Mouse (Mus musculus): ENCODE results near the gene Ush2a. TPM values are rescaled to one million over a fixed set of nuclear protein-coding genes. Genes with fewer than 3 reads are reported as not detected.
A peak's percentile ranks its signal among the peaks of the same experiment; 100 is the strongest.

The Ush2a gene
- total RNA-seq, 1 experiment from 2014 or later: 0.07 TPM

DNA sequence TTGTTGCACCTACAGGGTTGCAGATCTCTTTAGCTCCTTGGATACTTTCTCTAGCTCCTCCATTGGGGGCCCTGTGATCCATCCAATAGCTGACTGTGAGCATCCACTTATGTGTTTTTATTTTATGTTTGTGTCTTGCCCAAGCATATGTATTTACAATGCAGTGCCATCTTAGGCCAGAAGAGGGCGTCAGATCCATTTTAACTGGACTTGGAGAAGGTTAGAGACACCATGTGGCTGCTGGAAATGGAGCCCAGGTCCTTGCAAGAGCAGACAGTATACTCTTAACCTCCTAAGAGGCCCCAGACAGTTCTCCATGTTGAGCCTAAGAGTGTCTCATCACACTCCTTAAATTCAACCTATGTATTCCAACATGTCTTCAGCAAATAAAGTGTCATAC, 281.5 kb downstream of the Ush2a start:
- DNase-seq: no peak

DNA sequence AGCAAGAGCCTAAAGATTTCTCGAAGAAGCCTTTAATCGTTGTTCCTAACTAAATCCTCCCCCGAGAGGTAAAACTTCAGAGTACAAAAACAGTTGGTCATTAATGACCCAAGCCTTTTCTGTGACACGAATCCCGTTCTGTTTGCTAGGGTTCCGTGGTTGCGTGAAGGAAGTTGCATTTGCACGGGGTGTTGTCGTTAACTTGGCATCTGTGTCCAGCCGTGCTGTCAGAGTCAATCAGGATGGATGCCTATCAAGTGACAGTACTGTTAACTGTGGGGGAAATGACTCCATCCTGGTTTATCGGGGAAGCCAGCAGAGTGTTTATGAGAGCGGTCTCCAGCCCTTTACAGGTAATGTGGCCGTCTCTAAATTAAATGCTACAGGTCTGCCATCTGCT, 287.9 kb downstream of the Ush2a start:
- no peak for DNase-seq

DNA sequence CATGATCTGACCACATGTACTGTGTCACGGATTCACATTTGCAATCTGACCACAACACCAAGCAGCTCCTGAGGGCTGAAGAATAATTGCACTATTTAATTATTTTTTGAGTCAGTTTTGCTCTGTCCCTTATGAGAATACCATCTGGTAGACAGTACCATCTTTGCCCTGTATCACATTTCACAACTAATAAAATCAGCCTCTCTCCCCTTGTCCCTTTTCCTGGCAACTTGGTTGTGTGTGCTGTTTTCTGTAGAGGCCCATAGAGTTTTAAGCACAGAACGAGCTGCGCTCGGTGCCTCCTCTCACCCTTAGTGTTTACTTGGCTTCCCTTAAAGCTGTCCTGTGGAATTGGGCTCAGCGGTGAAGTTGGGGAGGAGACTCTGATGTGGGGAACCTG, 290.0 kb downstream of the Ush2a start:
- DNase-seq: no peak

GRCm38 (mm10) chr1:188558911-188559310, 297.1 kb downstream of the Ush2a start:
- DNase-seq: no peak

- DNase-seq: no peak
These were observed 304.4 kb downstream of the Ush2a start for GRCm38 (mm10) chr1:188566229-188566628.

DNA sequence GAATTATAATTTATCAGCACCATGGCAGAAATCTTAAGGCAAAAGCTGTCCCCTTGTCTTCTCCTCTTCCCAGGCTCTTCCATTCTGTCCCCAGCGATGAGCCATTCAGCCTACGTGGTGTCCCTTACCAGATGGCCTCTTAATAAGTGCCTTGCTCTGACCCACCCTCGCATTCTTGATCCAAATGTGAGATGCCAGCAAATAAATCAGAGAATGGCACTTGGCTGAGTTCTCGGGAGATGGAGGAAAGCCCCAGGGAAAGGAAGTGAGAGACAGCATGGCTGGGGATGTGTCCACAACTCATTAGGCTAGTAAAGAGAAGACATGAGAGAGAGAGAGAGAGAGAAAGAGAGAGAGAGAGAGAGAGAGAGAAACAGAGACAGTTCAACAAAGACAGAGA, 305.7 kb downstream of the Ush2a start:
- no peak for DNase-seq

- no peak for DNase-seq
These were observed 306.6 kb downstream of the Ush2a start for GRCm38 (mm10) chr1:188568295-188568961.

DNA sequence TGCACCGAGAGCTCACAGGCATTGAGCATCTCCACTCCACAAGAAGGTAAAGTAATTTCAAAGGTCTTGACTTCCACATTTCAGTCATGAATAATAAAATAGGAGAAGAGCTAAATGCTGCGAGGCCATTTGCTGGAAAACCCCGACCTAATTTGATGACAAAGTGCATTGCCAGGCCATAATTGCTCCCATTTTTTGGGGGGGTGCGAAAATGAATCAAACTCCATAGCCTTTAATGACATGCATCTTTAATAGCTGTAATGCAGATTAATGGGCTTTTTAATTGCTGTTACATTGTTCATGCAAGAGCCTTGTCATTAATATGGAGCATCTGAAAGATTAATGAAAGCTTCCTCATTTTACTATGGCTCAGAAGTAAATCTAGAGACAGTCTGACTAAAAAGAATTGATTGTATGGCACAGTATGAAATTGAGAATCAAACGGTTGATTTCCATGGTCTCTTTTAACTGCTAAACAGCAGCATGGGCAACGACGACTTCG, 314.5 kb downstream of the Ush2a start:
- DNase-seq: no peak

- no peak for DNase-seq
These were observed 315.6 kb downstream of the Ush2a start for GRCm38 (mm10) chr1:188577376-188577775.

GRCm38 (mm10) chr1:188581136-188581535, 319.3 kb downstream of the Ush2a start:
- DNase-seq: no peak

DNA sequence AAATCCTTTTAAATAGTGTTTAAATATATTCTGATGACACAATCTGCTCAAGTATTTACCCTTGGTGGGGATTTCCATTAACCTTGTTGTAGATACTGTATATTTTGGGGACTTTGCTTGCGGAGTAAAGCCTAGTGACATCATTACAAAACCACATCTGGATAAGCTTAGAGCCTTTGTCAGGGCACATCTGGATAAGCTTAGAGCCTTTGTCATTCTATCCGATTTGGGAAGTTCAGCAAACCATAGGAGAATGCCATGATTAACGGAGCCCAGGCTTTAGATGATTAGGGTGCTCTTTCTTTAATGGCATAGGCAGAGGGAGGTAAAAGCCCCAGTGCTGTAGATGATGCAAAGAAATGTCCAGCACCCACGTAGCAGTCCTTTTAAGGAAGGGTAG, 333.4 kb downstream of the Ush2a start:
- DNase-seq: no peak

DNA sequence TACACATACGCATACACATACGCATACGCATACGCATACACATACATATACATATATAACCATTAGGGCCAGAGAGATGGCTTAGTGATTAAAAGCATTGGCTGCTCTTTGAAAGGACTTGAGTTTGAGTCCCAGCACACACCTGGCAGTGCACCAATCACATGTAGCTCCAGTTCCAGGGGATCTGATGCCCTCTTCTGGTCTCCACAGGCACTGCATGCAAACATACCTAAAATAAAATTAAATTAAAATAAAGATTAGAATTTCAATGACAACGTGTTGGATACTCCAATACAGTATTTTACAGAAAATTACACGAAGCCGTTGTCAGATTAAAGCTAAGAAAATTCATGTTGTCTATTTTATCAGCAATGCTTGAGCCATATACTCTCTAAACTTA, 336.2 kb downstream of the Ush2a start:
- no peak for DNase-seq

DNA sequence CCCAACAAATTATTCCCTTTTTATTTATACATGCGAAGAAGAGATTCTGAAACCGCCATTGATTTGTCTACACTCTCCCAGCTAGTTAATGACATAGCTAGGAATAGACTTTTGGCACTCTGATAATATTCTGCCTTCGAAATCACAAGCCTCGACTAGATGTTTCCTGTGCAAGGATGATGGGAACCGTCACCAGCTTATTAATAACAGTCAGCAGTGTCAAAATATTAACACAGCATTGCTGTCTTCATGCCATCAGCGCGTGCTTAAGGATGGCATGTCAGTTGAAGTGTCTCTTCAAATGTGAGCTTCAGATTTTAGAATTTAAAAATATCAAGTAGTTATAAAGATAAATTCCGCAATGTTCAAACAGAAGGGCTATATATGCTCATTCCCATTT, 337.3 kb downstream of the Ush2a start:
- DNase-seq: no peak

- no peak for DNase-seq
These were observed 344.6 kb downstream of the Ush2a start for GRCm38 (mm10) chr1:188606450-188606849.

GRCm38 (mm10) chr1:188616547-188616946, 354.7 kb downstream of the Ush2a start:
- no peak for DNase-seq

GRCm38 (mm10) chr1:188633736-188634135, 371.9 kb downstream of the Ush2a start:
- DNase-seq: peak; percentile 21

- DNase-seq: no peak
These were observed 377.8 kb downstream of the Ush2a start for GRCm38 (mm10) chr1:188639666-188640065.

DNA sequence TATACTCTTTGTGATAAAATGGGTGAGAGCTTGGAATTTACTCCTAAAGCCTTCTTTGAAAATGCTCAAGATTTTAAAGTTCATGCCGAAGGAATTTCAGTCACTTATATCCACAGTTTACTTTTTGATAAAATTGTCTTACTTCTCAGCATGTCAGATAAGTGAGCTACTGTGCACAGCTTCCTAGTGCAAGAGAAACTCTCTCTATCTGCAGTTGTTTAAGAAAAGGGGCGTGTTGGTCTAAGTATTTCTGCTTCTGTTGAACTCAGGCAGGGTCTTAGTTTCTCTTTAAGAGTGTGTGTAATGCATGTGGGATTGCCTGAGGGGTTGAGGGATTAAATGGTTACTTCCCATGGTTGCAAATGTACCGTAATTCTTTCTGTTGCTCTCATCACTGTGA, 381.3 kb downstream of the Ush2a start:
- DNase-seq: no peak

DNA sequence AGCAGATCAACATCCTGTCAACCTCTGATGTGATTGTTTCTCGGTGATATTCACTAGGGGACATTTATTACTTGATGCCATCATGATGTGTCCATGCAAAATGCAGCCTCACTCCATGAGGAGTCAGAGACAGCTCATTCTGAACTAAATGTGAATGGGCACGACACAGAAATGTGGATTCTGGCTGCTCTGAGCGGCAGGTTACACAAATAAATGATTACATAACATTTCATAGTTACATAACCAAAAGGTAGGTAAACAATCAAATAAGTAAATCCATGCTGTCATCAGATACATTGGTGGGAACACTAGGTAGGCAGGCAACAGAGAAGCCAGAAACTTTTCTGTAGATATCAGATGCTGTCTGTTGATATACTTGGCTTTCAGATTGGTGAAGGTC, 391.2 kb downstream of the Ush2a start:
- no peak for DNase-seq

DNA sequence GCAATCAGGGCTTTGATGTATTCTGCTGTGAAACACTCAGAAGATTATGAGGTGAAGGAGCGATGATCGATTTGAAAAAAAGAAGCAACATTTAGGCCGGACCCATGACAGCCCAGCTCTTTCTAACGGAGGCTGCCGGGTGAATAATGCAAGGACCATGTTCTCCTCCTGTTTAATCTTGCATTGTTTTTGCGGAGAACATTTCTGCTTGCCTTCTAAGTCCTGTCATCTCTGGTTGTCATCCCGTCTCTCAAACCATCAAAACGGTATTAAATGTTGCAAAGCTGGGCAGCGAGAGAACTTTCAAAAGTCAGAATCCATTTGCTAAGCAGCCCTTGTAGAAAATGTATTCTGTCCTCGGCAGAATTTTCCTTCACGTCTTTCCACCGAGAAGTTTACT, 394.3 kb downstream of the Ush2a start:
- no peak for DNase-seq

- no peak for DNase-seq
These were observed 397.3 kb downstream of the Ush2a start for GRCm38 (mm10) chr1:188659159-188659558.

GRCm38 (mm10) chr1:188660339-188660738, 398.5 kb downstream of the Ush2a start:
- peak; percentile 7 for DNase-seq

DNA sequence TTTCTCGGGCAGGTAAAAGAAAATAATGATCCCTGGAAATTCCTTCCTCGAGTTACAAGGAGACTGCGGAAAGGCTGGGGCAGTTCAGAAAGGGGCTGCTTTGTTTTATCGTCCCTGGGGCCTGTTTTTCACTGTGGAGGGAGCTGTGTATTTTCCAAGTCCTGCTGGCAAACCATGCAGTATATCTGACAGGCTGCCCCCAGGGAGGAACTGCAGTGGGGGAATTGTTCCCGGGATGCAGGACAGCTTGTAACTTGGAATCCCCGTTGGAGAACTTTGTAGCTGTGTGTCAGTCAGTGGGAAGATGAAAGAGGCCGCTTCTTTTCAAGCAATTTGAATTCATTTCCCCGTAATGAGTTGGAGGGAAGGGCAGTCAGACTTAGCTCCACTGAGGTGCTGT, 399.1 kb downstream of the Ush2a start:
- DNase-seq: peak; percentile 6

- DNase-seq: no peak
These were observed 405.6 kb downstream of the Ush2a start for GRCm38 (mm10) chr1:188667460-188667859.

DNA sequence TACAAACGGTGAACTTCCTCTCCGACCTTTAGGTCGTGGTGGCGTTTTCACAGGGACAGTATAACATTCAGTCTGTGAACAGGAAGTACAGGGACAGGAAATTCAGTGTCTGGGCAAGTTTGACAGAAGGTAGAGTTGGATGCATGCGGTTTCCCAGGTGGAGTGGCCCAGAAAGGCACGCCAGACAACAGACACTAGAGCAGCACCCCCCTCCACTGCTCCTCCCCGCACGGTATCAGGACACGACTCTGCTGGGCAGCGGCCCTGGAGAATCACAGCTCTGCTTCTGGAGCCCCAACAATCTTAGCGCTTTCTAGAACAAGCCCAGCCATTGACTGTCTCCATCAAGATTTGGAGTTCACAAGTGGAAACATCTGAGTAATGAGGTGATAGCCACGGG, 406.7 kb downstream of the Ush2a start:
- no peak for DNase-seq

All from adrenal gland, postnatal 14 days (tissue).